Mouse (Mus musculus) CD4-positive, CD25-positive, alpha-beta regulatory T cell, adult 2 months (primary cell): ENCODE data around the gene 1700016D06Rik.
A peak's percentile ranks its signal among the peaks of the same experiment; 100 is the strongest.

Source experiments
- DNase-seq: peaks from one replicate; pipeline ENCODE4 v3.0.0-alpha.2; 2012; ENCODE audit warnings: low read depth, low spot score

The 1700016D06Rik gene

GRCm38 (mm10) chr8:11701033-11701362, at the start of gene 1700016D06Rik:
Gene 1700016D06Rik, minus strand, starts transcription at chr8:11701063.
- DNase-seq, result no peak

- no peak for DNase-seq
These were observed 48.6 kb upstream of the 1700016D06Rik start for GRCm38 (mm10) chr8:11749472-11749871.

GRCm38 (mm10) chr8:11746850-11747600, 46.2 kb upstream of the 1700016D06Rik start:
- DNase-seq, result no peak

GRCm38 (mm10) chr8:11743580-11743979, 42.7 kb upstream of the 1700016D06Rik start:
- no peak for DNase-seq

GRCm38 (mm10) chr8:11740857-11741256, 40.0 kb upstream of the 1700016D06Rik start:
- DNase-seq, result no peak

GRCm38 (mm10) chr8:11739082-11739481, 38.2 kb upstream of the 1700016D06Rik start:
- no peak for DNase-seq

GRCm38 (mm10) chr8:11737096-11737495, 36.2 kb upstream of the 1700016D06Rik start:
- DNase-seq, result no peak

- no peak for DNase-seq
These were observed 34.9 kb upstream of the 1700016D06Rik start for GRCm38 (mm10) chr8:11735672-11736235.

GRCm38 (mm10) chr8:11730271-11730940, 29.5 kb upstream of the 1700016D06Rik start:
- no peak for DNase-seq

- DNase-seq, result no peak
These were observed 27.8 kb upstream of the 1700016D06Rik start for GRCm38 (mm10) chr8:11728482-11729295.

- no peak for DNase-seq
These were observed 27.0 kb upstream of the 1700016D06Rik start, which contains the start of gene Arhgef7 for GRCm38 (mm10) chr8:11727651-11728481. Gene Arhgef7, plus strand, starts transcription at chr8:11727721.

- no peak for DNase-seq
These were observed 26.4 kb upstream of the 1700016D06Rik start for GRCm38 (mm10) chr8:11727273-11727650.

GRCm38 (mm10) chr8:11717194-11717593, 16.3 kb upstream of the 1700016D06Rik start:
- no peak for DNase-seq

GRCm38 (mm10) chr8:11712244-11712643, 11.4 kb upstream of the 1700016D06Rik start:
- peak; percentile 40 for DNase-seq

GRCm38 (mm10) chr8:11710415-11710814, 9.6 kb upstream of the 1700016D06Rik start:
- DNase-seq, result no peak

GRCm38 (mm10) chr8:11709542-11709941, 8.7 kb upstream of the 1700016D06Rik start:
- no peak for DNase-seq

GRCm38 (mm10) chr8:11708815-11709214, 8.0 kb upstream of the 1700016D06Rik start:
- DNase-seq, result no peak

GRCm38 (mm10) chr8:11707701-11708100, 6.8 kb upstream of the 1700016D06Rik start:
- DNase-seq, result no peak

GRCm38 (mm10) chr8:11705818-11706217, 5.0 kb upstream of the 1700016D06Rik start:
- no peak for DNase-seq

- no peak for DNase-seq
These were observed 4.0 kb upstream of the 1700016D06Rik start for GRCm38 (mm10) chr8:11704716-11705420.
